Mouse (Mus musculus): Measurements from ENCODE around the gene Adamts16. TPM values are rescaled to one million over a fixed set of nuclear protein-coding genes. Genes with fewer than 3 reads are reported as not detected.
"Not testable (repeated sequence)": the region's sequence is repeated elsewhere in the genome, so short reads cannot be mapped to it uniquely, and the experiment has no call there.

The Adamts16 gene
- polyA plus RNA-seq, 1 experiment from 2014 or later: 0.45 TPM

- Histone ChIP-seq H3K4me1 (ENCODE audit: control insufficient read depth, insufficient read depth, low read length) (no peaks in the 10 kb centered on the region), H3K36me3 (ENCODE audit: control insufficient read depth, insufficient read depth, low read length) (no peaks in the 10 kb centered on the region), H3K27me3 (ENCODE audit: control insufficient read depth, insufficient read depth, low read length) (no peaks in the 10 kb centered on the region), H3K9ac (ENCODE audit: low read length) (no peak overlapping the region), H3K9me3 (ENCODE audit: control insufficient read depth, low read length) (no peaks in the 10 kb centered on the region), H3K27ac (ENCODE audit: low read depth, low read length) (no peak overlapping the region), H3K4me2 (no peak overlapping the region), H3K4me3 (ENCODE audit: low read depth, low read length) (no peak overlapping the region)
- ATAC-seq (ENCODE audit: low FRiP score) (no peak), DNase-seq (ENCODE audit: low spot score, missing footprints) (no peak)
Measured at GRCm38 (mm10) chr13:70874741-70875140, 33.1 kb upstream of the Adamts16 start.

- H3K36me3 ChIP-seq (ENCODE audit: control insufficient read depth, insufficient read depth, low read length); H3K27me3 ChIP-seq (ENCODE audit: control insufficient read depth, insufficient read depth, low read length); ATAC-seq (ENCODE audit: low FRiP score); H3K4me2 ChIP-seq; DNase-seq (ENCODE audit: low spot score, missing footprints); H3K27ac ChIP-seq (ENCODE audit: low read depth, low read length); H3K9ac ChIP-seq (ENCODE audit: low read length); H3K9me3 ChIP-seq (ENCODE audit: control insufficient read depth, low read length); H3K4me3 ChIP-seq (ENCODE audit: low read depth, low read length); H3K4me1 ChIP-seq (ENCODE audit: control insufficient read depth, insufficient read depth, low read length): not testable (repeated sequence)
- 77% methylated on average over 13 of the region's 13 CpGs for WGBS
Measured at GRCm38 (mm10) chr13:70873851-70874250, 32.2 kb upstream of the Adamts16 start.

- Histone ChIP-seq H3K36me3 (ENCODE audit: control insufficient read depth, insufficient read depth, low read length) (no peaks in the 10 kb centered on the region), H3K9ac (ENCODE audit: low read length) (no peak overlapping the region), H3K27me3 (ENCODE audit: control insufficient read depth, insufficient read depth, low read length) (no peaks in the 10 kb centered on the region), H3K4me1 (ENCODE audit: control insufficient read depth, insufficient read depth, low read length) (no peaks in the 10 kb centered on the region), H3K27ac (ENCODE audit: low read depth, low read length) (no peak overlapping the region), H3K9me3 (ENCODE audit: control insufficient read depth, low read length) (no peaks in the 10 kb centered on the region), H3K4me3 (ENCODE audit: low read depth, low read length) (no peak overlapping the region), H3K4me2 (no peak overlapping the region)
- DNase-seq (ENCODE audit: low spot score, missing footprints) (no peak), ATAC-seq (ENCODE audit: low FRiP score) (no peak)
- 84% methylated on average over 3 of the region's 3 CpGs for WGBS
Measured at GRCm38 (mm10) chr13:70871049-70871448, 29.4 kb upstream of the Adamts16 start.

GRCm38 (mm10) chr13:70866971-70867625 is 25.5 kb upstream of the Adamts16 start:
- Histone ChIP-seq H3K27ac (ENCODE audit: low read depth, low read length) (no peak overlapping the region), H3K9ac (ENCODE audit: low read length) (no peak overlapping the region), H3K9me3 (ENCODE audit: control insufficient read depth, low read length) (no peaks in the 10 kb centered on the region), H3K4me2 (no peak overlapping the region), H3K4me1 (ENCODE audit: control insufficient read depth, insufficient read depth, low read length) (no peaks in the 10 kb centered on the region), H3K36me3 (ENCODE audit: control insufficient read depth, insufficient read depth, low read length) (no peaks in the 10 kb centered on the region), H3K4me3 (ENCODE audit: low read depth, low read length) (no peak overlapping the region), H3K27me3 (ENCODE audit: control insufficient read depth, insufficient read depth, low read length) (no peaks in the 10 kb centered on the region)
- DNase-seq (ENCODE audit: low spot score, missing footprints) (no peak), ATAC-seq (ENCODE audit: low FRiP score) (no peak)
- 92% methylated on average over 11 of the region's 11 CpGs for WGBS

- H3K9ac ChIP-seq (ENCODE audit: low read length): no peak overlapping the region
- 88% methylated on average over 5 of the region's 5 CpGs for WGBS
- no peak for ATAC-seq (ENCODE audit: low FRiP score)
Measured at GRCm38 (mm10) chr13:70865867-70866266, 24.3 kb upstream of the Adamts16 start.

GRCm38 (mm10) chr13:70862162-70862908 is 20.7 kb upstream of the Adamts16 start:
- H3K27me3 ChIP-seq (ENCODE audit: control insufficient read depth, insufficient read depth, low read length): no peaks in the 10 kb centered on the region
- WGBS: 64% methylated on average over 5 of the region's 8 CpGs
- H3K4me1 ChIP-seq (ENCODE audit: control insufficient read depth, insufficient read depth, low read length): no peaks in the 10 kb centered on the region
- H3K27ac ChIP-seq (ENCODE audit: low read depth, low read length): no peak overlapping the region
- H3K9ac ChIP-seq (ENCODE audit: low read length): no peak overlapping the region
- no peak overlapping the region for H3K4me2 ChIP-seq
- H3K36me3 ChIP-seq (ENCODE audit: control insufficient read depth, insufficient read depth, low read length): no peaks in the 10 kb centered on the region
- no peak for ATAC-seq (ENCODE audit: low FRiP score)
- H3K4me3 ChIP-seq (ENCODE audit: low read depth, low read length): no peak overlapping the region
- H3K9me3 ChIP-seq (ENCODE audit: control insufficient read depth, low read length): no peaks in the 10 kb centered on the region
- no peak for DNase-seq (ENCODE audit: low spot score, missing footprints)

More at GRCm38 (mm10) chr13:70865867-70866266, 24.3 kb upstream of the Adamts16 start:
- no peaks in the 10 kb centered on the region for H3K9me3 ChIP-seq (ENCODE audit: control insufficient read depth, low read length)
- no peak for DNase-seq (ENCODE audit: low spot score, missing footprints)
- no peak overlapping the region for H3K4me3 ChIP-seq (ENCODE audit: low read depth, low read length)
- H3K4me2 ChIP-seq: no peak overlapping the region
- no peaks in the 10 kb centered on the region for H3K36me3 ChIP-seq (ENCODE audit: control insufficient read depth, insufficient read depth, low read length)
- H3K27ac ChIP-seq (ENCODE audit: low read depth, low read length): no peak overlapping the region
- no peaks in the 10 kb centered on the region for H3K4me1 ChIP-seq (ENCODE audit: control insufficient read depth, insufficient read depth, low read length)
- no peaks in the 10 kb centered on the region for H3K27me3 ChIP-seq (ENCODE audit: control insufficient read depth, insufficient read depth, low read length)

GRCm38 (mm10) chr13:70853601-70854000 is 12.0 kb upstream of the Adamts16 start:
- ATAC-seq (ENCODE audit: low FRiP score) (no peak), DNase-seq (ENCODE audit: low spot score, missing footprints) (no peak)
- no peaks in the 10 kb centered on the region for H3K27me3 ChIP-seq (ENCODE audit: control insufficient read depth, insufficient read depth, low read length)
- no peak overlapping the region for H3K27ac ChIP-seq (ENCODE audit: low read depth, low read length)
- H3K4me2 ChIP-seq: no peak overlapping the region
- no peak overlapping the region for H3K4me3 ChIP-seq (ENCODE audit: low read depth, low read length)
- H3K36me3 ChIP-seq (ENCODE audit: control insufficient read depth, insufficient read depth, low read length): no peaks in the 10 kb centered on the region
- H3K4me1 ChIP-seq (ENCODE audit: control insufficient read depth, insufficient read depth, low read length): no peaks in the 10 kb centered on the region
- H3K9ac ChIP-seq (ENCODE audit: low read length): no peak overlapping the region
- H3K9me3 ChIP-seq (ENCODE audit: control insufficient read depth, low read length): no peaks in the 10 kb centered on the region

- no peak overlapping the region for H3K9ac ChIP-seq (ENCODE audit: low read length)
- no peak for ATAC-seq (ENCODE audit: low FRiP score)
Measured at GRCm38 (mm10) chr13:70846933-70847332, 5.3 kb upstream of the Adamts16 start.

GRCm38 (mm10) chr13:70845526-70845925 is 3.9 kb upstream of the Adamts16 start:
- ATAC-seq (ENCODE audit: low FRiP score) (no peak), DNase-seq (ENCODE audit: low spot score, missing footprints) (no peak)
- H3K27ac ChIP-seq (ENCODE audit: low read depth, low read length): no peak overlapping the region
- H3K4me3 ChIP-seq (ENCODE audit: low read depth, low read length): no peak overlapping the region
- no peaks in the 10 kb centered on the region for H3K36me3 ChIP-seq (ENCODE audit: control insufficient read depth, insufficient read depth, low read length)
- H3K4me1 ChIP-seq (ENCODE audit: control insufficient read depth, insufficient read depth, low read length): peaks cover 10% of the 10 kb centered on the region
- 79% methylated on average over 7 of the region's 7 CpGs for WGBS
- no peak overlapping the region for H3K9ac ChIP-seq (ENCODE audit: low read length)
- no peak overlapping the region for H3K4me2 ChIP-seq
- H3K9me3 ChIP-seq (ENCODE audit: control insufficient read depth, low read length): no peaks in the 10 kb centered on the region
- H3K27me3 ChIP-seq (ENCODE audit: control insufficient read depth, insufficient read depth, low read length): peaks cover 14% of the 10 kb centered on the region

More at GRCm38 (mm10) chr13:70846933-70847332, 5.3 kb upstream of the Adamts16 start:
- H3K4me2 ChIP-seq: no peak overlapping the region
- no peak overlapping the region for H3K27ac ChIP-seq (ENCODE audit: low read depth, low read length)
- 66% methylated on average over 2 of the region's 2 CpGs for WGBS
- H3K4me3 ChIP-seq (ENCODE audit: low read depth, low read length): no peak overlapping the region
- DNase-seq (ENCODE audit: low spot score, missing footprints): no peak
- H3K27me3 ChIP-seq (ENCODE audit: control insufficient read depth, insufficient read depth, low read length): peaks cover under 1% of the 10 kb centered on the region; the same call in 1 of the 2 replicates
- no peaks in the 10 kb centered on the region for H3K9me3 ChIP-seq (ENCODE audit: control insufficient read depth, low read length)
- no peaks in the 10 kb centered on the region for H3K36me3 ChIP-seq (ENCODE audit: control insufficient read depth, insufficient read depth, low read length)
- H3K4me1 ChIP-seq (ENCODE audit: control insufficient read depth, insufficient read depth, low read length): peaks cover 1% of the 10 kb centered on the region
